Mouse (Mus musculus) midbrain, embryonic 15.5 days (tissue): ENCODE data around the gene Inhbc. TPM values are rescaled to one million over a fixed set of nuclear protein-coding genes. Genes with fewer than 3 reads are reported as not detected.
"Not testable (repeated sequence)": the region's sequence is repeated elsewhere in the genome, so short reads cannot be mapped to it uniquely, and the experiment has no call there.

Experiments
- ATAC-seq: fragments of 200-750 bp; cut with Nextera tagmentation; replicated peaks from 2 replicates; pipeline ENCODE4 v1.8.0; 2017; ENCODE audit warnings: moderate TSS enrichment
- H3K27ac ChIP-seq: fragments of 300-500 bp; sonication (generic); 2 replicates; pipeline ENCODE4 v1.5.1; 2015; ENCODE audit warnings: mild to moderate bottlenecking, inconsistent platforms
- H3K27me3 ChIP-seq: fragments of 300-500 bp; sonication (generic); replicated peaks from 2 replicates; pipeline ENCODE4 v1.6.1; 2015; ENCODE audit warnings: inconsistent platforms
- H3K36me3 ChIP-seq: fragments of 300-500 bp; sonication (generic); replicated peaks from 2 replicates; pipeline ENCODE4 v1.6.1; 2015; ENCODE audit warnings: inconsistent platforms
- H3K4me1 ChIP-seq: fragments of 300-500 bp; sonication (generic); 2 replicates; pipeline ENCODE4 v1.6.1; 2015; ENCODE audit warnings: inconsistent platforms
- H3K4me2 ChIP-seq: fragments of 300-500 bp; sonication (generic); 2 replicates; pipeline ENCODE4 v1.6.1; 2015; ENCODE audit warnings: inconsistent platforms, mild to moderate bottlenecking, moderate library complexity
- H3K4me3 ChIP-seq: fragments of 300-500 bp; sonication (generic); 2 replicates; pipeline ENCODE4 v1.5.1; 2015; ENCODE audit warnings: mild to moderate bottlenecking, inconsistent platforms
- H3K9ac ChIP-seq: fragments of 300-500 bp; sonication (generic); 2 replicates; pipeline ENCODE4 v1.6.1; 2015; ENCODE audit warnings: mild to moderate bottlenecking, inconsistent platforms
- H3K9me3 ChIP-seq: fragments of 300-500 bp; sonication (generic); 2 replicates; pipeline ENCODE4 v1.6.1; 2016; ENCODE audit warnings: inconsistent platforms
- WGBS: fragments of 180-500 bp; shearing (Covaris S2); methylation state at CpG from one replicate; pipeline ENCODE4 v1.1.7; 2015; ENCODE audit warnings: mixed read lengths; 5-methylcytosine and 5-hydroxymethylcytosine counted together
- polyA plus RNA-seq: library from polyadenylated mRNA; unstranded; fragments of >200 nt; fragmentation: Nextera tagmentation; extraction: Ambion mirVana; gene quantifications from 2 replicates; pipeline ENCODE4 v1.2.1, GENCODE M21; 2015

Inhbc gene
- polyA plus RNA-seq, 1 experiment from 2014 or later, result not detected

DNA sequence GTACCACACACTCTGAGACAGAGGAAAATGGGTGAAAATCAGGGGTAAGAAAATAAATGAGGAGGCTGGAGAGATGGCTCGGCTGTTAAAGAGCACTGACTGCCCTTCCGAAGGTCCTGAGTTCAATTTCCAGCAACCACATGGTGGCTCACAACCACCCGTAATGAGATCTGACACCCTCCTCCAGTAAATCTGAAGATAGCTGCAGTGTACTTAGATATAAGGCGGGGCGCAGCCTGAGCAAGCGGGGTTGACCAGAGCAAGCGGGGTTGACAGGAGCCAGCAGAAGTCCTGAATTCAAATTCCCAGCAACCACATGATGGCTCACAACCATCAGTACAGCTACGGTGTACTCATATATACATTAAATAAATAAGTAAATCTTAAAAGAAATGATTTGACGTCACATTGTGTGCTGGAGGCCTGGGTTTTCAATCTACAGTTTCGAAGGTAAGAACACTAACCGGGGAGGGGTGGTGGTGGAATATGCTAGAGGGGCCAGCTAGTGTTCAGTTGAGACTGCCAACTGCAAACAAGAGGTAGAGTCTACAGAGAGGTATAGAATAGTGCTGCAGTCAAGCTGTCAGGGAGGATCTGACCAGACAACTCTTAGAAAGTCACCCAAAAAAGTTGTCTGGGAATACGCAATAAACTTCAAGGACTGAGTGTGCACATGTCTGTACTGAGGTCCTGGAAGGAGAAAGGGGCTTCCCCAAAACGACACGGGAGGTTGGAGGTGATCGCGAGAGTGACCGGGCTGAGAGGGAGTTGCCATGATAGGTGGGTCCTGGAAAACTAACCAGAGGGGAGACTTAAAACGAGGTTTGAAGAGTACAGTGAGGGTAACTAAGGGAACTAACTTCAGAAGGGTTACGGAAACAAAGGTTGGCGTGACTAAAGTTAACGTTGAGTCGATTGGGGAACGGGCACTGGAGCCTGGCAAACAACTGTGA, 59.4 kb downstream of the Inhbc start:
- WGBS, result 38% methylated on average over 23 of the region's 23 CpGs
- Histone ChIP-seq H3K4me2 (peak overlapping the region; percentile 88), H3K4me1 (peaks cover 20% of the 10 kb centered on the region), H3K4me3 (peak overlapping the region; percentile 73), H3K27me3 (no peaks in the 10 kb centered on the region), H3K9ac (peak overlapping the region; percentile 87), H3K36me3 (peaks cover 27% of the 10 kb centered on the region), H3K9me3 (no peaks in the 10 kb centered on the region), H3K27ac (peak overlapping the region; percentile 85)
- ATAC-seq, result peak; percentile 59

DNA sequence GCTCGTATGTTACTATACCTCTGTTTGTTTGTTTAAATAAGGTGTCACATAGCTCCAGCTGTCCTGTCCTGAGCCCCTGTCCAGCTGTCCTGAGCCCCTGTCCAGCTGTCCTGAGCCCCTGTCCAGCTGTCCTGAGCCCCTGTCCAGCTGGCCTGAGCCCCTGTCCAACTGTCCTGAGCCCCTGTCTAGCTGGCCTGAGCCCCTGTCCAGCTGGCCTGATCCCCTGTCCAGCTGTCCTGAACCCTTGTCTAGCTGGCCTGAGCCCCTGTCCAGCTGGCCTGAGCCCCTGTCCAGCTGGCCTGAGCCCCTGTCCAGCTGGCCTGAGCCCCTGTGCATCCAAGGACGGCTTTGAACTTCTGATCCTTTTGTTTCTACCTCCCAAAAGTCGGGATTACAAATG, 61.1 kb downstream of the Inhbc start:
- ATAC-seq, H3K4me2 ChIP-seq, H3K4me3 ChIP-seq, H3K27ac ChIP-seq, H3K9me3 ChIP-seq, H3K27me3 ChIP-seq, H3K9ac ChIP-seq: not testable (repeated sequence)
- H3K4me1 ChIP-seq, result peaks cover 20% of the 10 kb centered on the region
- WGBS, result 87% methylated on average over 3 of the region's 3 CpGs
- peaks cover 43% of the 10 kb centered on the region for H3K36me3 ChIP-seq

Other genes starting within 250 kb of the Inhbc start
- gene Os9, start 249.3 kb downstream of the Inhbc start, polyA plus RNA-seq, result 130 and 135 TPM in 2 replicates
- gene B4galnt1, start 205.2 kb downstream of the Inhbc start, polyA plus RNA-seq, result 62.2 and 62.3 TPM in 2 replicates
- 0.94 and 0.98 TPM in 2 replicates for gene Slc26a10, start 189.8 kb downstream of the Inhbc start, polyA plus RNA-seq
- 20.6 and 21.9 TPM in 2 replicates for gene Arhgef25, start 180.3 kb downstream of the Inhbc start, polyA plus RNA-seq
- 288 and 297 TPM in 2 replicates for gene Dtx3, start 174.7 kb downstream of the Inhbc start, polyA plus RNA-seq
- gene Pip4k2c, start 158.8 kb downstream of the Inhbc start, polyA plus RNA-seq, result 17.9 and 18.7 TPM in 2 replicates
- 99.0 and 103 TPM in 2 replicates for gene Kif5a, start 107.1 kb downstream of the Inhbc start, polyA plus RNA-seq
- 355 and 362 TPM in 2 replicates for gene Dctn2, start 104.1 kb downstream of the Inhbc start, polyA plus RNA-seq
- 16.2 and 18.8 TPM in 2 replicates for gene Mbd6, start 81.4 kb downstream of the Inhbc start, polyA plus RNA-seq
- 121 and 123 TPM in 2 replicates for gene Mars, start 58.6 kb downstream of the Inhbc start, polyA plus RNA-seq
- 0.87 and 0.99 TPM in 2 replicates for gene Arhgap9, start 48.5 kb downstream of the Inhbc start, polyA plus RNA-seq
- 1.1 and 1.5 TPM in 2 replicates for gene Gli1, start 28.5 kb downstream of the Inhbc start, polyA plus RNA-seq
- gene Inhbe, start 16.0 kb downstream of the Inhbc start, polyA plus RNA-seq, result 0.04 and 0.06 TPM in 2 replicates
- 39.7 and 43.6 TPM in 2 replicates for gene R3hdm2, start 9.9 kb upstream of the Inhbc start, polyA plus RNA-seq
- 1.4 and 2.4 TPM in 2 replicates for gene Stac3, start 131.3 kb upstream of the Inhbc start, polyA plus RNA-seq
- gene Ndufa4l2, start 144.5 kb upstream of the Inhbc start, polyA plus RNA-seq, result 22.1 and 23.1 TPM in 2 replicates
- 49.4 and 50.7 TPM in 2 replicates for gene Shmt2, start 152.0 kb upstream of the Inhbc start, polyA plus RNA-seq
- 93.7 and 114 TPM in 2 replicates for gene Nxph4, start 164.1 kb upstream of the Inhbc start, polyA plus RNA-seq